Mouse (Mus musculus): ENCODE results near the gene Myog. TPM values are rescaled to one million over a fixed set of nuclear protein-coding genes. Genes with fewer than 3 reads are reported as not detected.
A peak's percentile ranks its signal among the peaks of the same experiment; 100 is the strongest.

Myog gene
- polyA plus RNA-seq, 1 experiment from 2014 or later = 1.4 TPM

- no peak for ATAC-seq (ENCODE audit: low FRiP score, low TSS enrichment)
- H3K27me3 ChIP-seq (ENCODE audit: control insufficient read depth, insufficient read depth, low read length) = no peaks in the 10 kb centered on the region
- no peak overlapping the region for H3K9ac ChIP-seq (ENCODE audit: low read depth, low read length)
- no peak overlapping the region for H3K4me2 ChIP-seq (replicated peaks; ENCODE audit: low read depth, low read length)
- no peak overlapping the region for H3K4me3 ChIP-seq (ENCODE audit: low read length)
- peaks cover 9% of the 10 kb centered on the region; the same call in 1 of the 2 replicates for H3K4me1 ChIP-seq (ENCODE audit: control insufficient read depth, insufficient read depth, low read length)
- no peaks in the 10 kb centered on the region for H3K9me3 ChIP-seq (ENCODE audit: control insufficient read depth, low read length)
- WGBS = 90% methylated on average over 9 of the region's 9 CpGs
- H3K27ac ChIP-seq (ENCODE audit: low read depth, low read length) = no peak overlapping the region
- H3K36me3 ChIP-seq (ENCODE audit: control insufficient read depth, insufficient read depth, low read length) = no peaks in the 10 kb centered on the region
Measured at GRCm38 (mm10) chr1:134304940-134305339, 15.2 kb downstream of the Myog start.

DNA sequence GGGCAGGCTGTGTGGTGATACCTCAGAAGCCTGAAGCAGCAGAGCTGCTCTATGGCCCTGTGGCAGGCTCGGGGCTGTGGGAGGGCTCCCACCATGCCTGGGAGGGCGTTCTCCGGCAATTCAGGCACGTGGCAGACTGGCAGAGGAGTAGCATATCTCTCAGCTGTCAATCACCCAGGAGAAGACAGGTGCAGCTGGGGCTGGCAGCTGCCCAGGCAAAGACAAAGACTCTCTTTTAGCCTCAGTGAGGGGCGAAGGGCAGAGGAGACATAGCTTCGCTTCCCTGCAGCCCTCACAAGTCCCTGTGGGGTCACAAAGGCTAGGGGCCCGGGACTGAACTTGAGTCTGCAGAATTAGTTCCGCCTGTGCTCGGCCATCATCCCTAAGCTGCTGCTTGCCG is 17.6 kb downstream of the Myog start:
- Histone ChIP-seq H3K4me1 (ENCODE audit: control insufficient read depth, insufficient read depth, low read length) (peaks cover 7% of the 10 kb centered on the region; the same call in 1 of the 2 replicates), H3K9ac (ENCODE audit: low read depth, low read length) (no peak overlapping the region), H3K27me3 (ENCODE audit: control insufficient read depth, insufficient read depth, low read length) (no peaks in the 10 kb centered on the region), H3K9me3 (ENCODE audit: control insufficient read depth, low read length) (no peaks in the 10 kb centered on the region), H3K36me3 (ENCODE audit: control insufficient read depth, insufficient read depth, low read length) (no peaks in the 10 kb centered on the region), H3K4me3 (ENCODE audit: low read length) (no peak overlapping the region), H3K27ac (ENCODE audit: low read depth, low read length) (no peak overlapping the region), H3K4me2 (replicated peaks; ENCODE audit: low read depth, low read length) (no peak overlapping the region)
- WGBS = 73% methylated on average over 10 of the region's 10 CpGs
- no peak for ATAC-seq (ENCODE audit: low FRiP score, low TSS enrichment)

GRCm38 (mm10) chr1:134310291-134310690 is 20.5 kb downstream of the Myog start:
- Histone ChIP-seq H3K27ac (ENCODE audit: low read depth, low read length) (no peak overlapping the region), H3K9ac (ENCODE audit: low read depth, low read length) (no peak overlapping the region), H3K4me2 (replicated peaks; ENCODE audit: low read depth, low read length) (no peak overlapping the region), H3K27me3 (ENCODE audit: control insufficient read depth, insufficient read depth, low read length) (no peaks in the 10 kb centered on the region), H3K9me3 (ENCODE audit: control insufficient read depth, low read length) (no peaks in the 10 kb centered on the region), H3K4me3 (ENCODE audit: low read length) (no peak overlapping the region), H3K36me3 (ENCODE audit: control insufficient read depth, insufficient read depth, low read length) (no peaks in the 10 kb centered on the region; the same call in 1 of the 2 replicates), H3K4me1 (ENCODE audit: control insufficient read depth, insufficient read depth, low read length) (no peaks in the 10 kb centered on the region)
- 88% methylated on average over 2 of the region's 2 CpGs for WGBS
- ATAC-seq (ENCODE audit: low FRiP score, low TSS enrichment) = no peak

- Histone ChIP-seq H3K9me3 (ENCODE audit: control insufficient read depth, low read length) (no peaks in the 10 kb centered on the region), H3K4me3 (ENCODE audit: low read length) (no peak overlapping the region), H3K36me3 (ENCODE audit: control insufficient read depth, insufficient read depth, low read length) (no peaks in the 10 kb centered on the region; the same call in 1 of the 2 replicates), H3K4me2 (replicated peaks; ENCODE audit: low read depth, low read length) (no peak overlapping the region), H3K4me1 (ENCODE audit: control insufficient read depth, insufficient read depth, low read length) (no peaks in the 10 kb centered on the region), H3K9ac (ENCODE audit: low read depth, low read length) (no peak overlapping the region), H3K27ac (ENCODE audit: low read depth, low read length) (no peak overlapping the region), H3K27me3 (ENCODE audit: control insufficient read depth, insufficient read depth, low read length) (no peaks in the 10 kb centered on the region)
- 90% methylated on average over 3 of the region's 3 CpGs for WGBS
- no peak for ATAC-seq (ENCODE audit: low FRiP score, low TSS enrichment)
Measured at GRCm38 (mm10) chr1:134310729-134311128, 20.9 kb downstream of the Myog start.

DNA sequence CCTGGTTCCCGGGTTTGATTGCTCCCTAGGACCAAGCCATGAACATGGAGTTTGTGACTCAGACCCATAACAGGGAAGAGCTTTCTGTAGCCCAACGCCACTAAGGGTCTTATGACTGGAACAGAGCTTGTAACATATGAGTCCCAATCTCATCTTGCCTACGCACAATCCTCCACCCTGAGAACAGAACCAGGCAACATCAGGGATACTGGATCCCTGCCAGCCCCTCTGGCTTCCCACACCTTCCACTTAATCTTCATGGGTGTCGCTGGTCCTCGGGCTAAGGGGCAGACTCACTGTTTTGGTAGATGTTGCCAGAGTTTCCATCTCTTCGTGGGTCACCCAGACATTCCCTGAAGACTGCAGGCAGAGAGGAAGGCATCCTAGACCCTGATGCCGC is 22.0 kb downstream of the Myog start:
- WGBS = 95% methylated on average over 7 of the region's 7 CpGs

DNA sequence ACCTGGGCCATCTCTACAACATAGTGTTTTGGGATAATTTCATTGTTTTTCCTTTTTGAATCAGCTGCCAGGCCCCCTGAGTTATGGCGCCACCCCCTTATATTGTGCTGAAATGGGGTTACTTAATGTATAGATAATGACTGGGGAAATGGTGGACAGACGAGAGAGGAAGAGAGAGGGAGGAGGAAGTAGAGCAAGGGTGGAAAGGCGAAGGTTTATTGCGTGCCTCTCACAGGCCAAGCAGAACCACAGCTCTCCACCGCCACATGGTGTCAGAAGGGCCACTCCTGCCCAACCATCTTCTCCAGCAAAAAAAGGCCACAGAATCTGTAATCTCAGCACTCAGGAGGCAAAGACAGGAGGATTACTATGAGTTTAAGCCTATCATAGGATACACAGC is 25.4 kb downstream of the Myog start:
- no peak overlapping the region for H3K27ac ChIP-seq (ENCODE audit: low read depth, low read length)
- H3K4me3 ChIP-seq (ENCODE audit: low read length) = no peak overlapping the region
- ATAC-seq (ENCODE audit: low FRiP score, low TSS enrichment) = no peak
- no peaks in the 10 kb centered on the region; the same call in 1 of the 2 replicates for H3K36me3 ChIP-seq (ENCODE audit: control insufficient read depth, insufficient read depth, low read length)
- H3K27me3 ChIP-seq (ENCODE audit: control insufficient read depth, insufficient read depth, low read length) = no peaks in the 10 kb centered on the region
- no peak overlapping the region for H3K9ac ChIP-seq (ENCODE audit: low read depth, low read length)
- H3K9me3 ChIP-seq (ENCODE audit: control insufficient read depth, low read length) = no peaks in the 10 kb centered on the region
- H3K4me1 ChIP-seq (ENCODE audit: control insufficient read depth, insufficient read depth, low read length) = no peaks in the 10 kb centered on the region
- WGBS = 79% methylated on average over 5 of the region's 5 CpGs
- no peak overlapping the region for H3K4me2 ChIP-seq (replicated peaks; ENCODE audit: low read depth, low read length)

More for the DNA sequence above, 22.0 kb downstream of the Myog start:
- no peak for ATAC-seq (ENCODE audit: low FRiP score, low TSS enrichment)
- H3K9ac ChIP-seq (ENCODE audit: low read depth, low read length) = no peak overlapping the region
- no peak overlapping the region for H3K27ac ChIP-seq (ENCODE audit: low read depth, low read length)
- H3K4me1 ChIP-seq (ENCODE audit: control insufficient read depth, insufficient read depth, low read length) = no peaks in the 10 kb centered on the region
- no peaks in the 10 kb centered on the region; the same call in 1 of the 2 replicates for H3K36me3 ChIP-seq (ENCODE audit: control insufficient read depth, insufficient read depth, low read length)
- no peaks in the 10 kb centered on the region for H3K9me3 ChIP-seq (ENCODE audit: control insufficient read depth, low read length)
- no peaks in the 10 kb centered on the region for H3K27me3 ChIP-seq (ENCODE audit: control insufficient read depth, insufficient read depth, low read length)
- no peak overlapping the region for H3K4me2 ChIP-seq (replicated peaks; ENCODE audit: low read depth, low read length)
- no peak overlapping the region for H3K4me3 ChIP-seq (ENCODE audit: low read length)

GRCm38 (mm10) chr1:134316361-134316760 is 26.6 kb downstream of the Myog start:
- no peak overlapping the region for H3K9ac ChIP-seq (ENCODE audit: low read depth, low read length)
- no peak for ATAC-seq (ENCODE audit: low FRiP score, low TSS enrichment)

DNA sequence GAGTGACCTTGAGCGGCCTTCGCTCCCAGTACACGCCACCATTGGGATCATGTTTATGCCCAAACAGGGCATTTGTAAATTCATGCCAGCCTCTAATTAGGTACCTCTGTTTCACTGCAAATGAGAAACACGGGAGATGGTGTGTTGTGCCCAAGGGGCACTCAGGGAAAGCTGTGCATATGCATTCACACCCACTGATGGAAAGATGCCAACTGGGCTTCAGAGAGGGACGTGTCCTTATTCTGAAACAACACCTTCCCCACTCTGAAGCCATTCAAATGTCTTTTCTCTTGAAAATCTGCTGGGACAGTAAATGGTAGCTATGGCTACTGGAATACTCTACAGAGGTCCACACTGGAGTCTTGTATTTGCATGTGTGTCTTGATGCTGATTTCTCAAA is 28.5 kb downstream of the Myog start:
- ATAC-seq (ENCODE audit: low FRiP score, low TSS enrichment) = no peak
- WGBS = 88% methylated on average over 5 of the region's 5 CpGs
- Histone ChIP-seq H3K27ac (ENCODE audit: low read depth, low read length) (no peak overlapping the region), H3K36me3 (ENCODE audit: control insufficient read depth, insufficient read depth, low read length) (no peaks in the 10 kb centered on the region), H3K4me2 (replicated peaks; ENCODE audit: low read depth, low read length) (no peak overlapping the region), H3K27me3 (ENCODE audit: control insufficient read depth, insufficient read depth, low read length) (no peaks in the 10 kb centered on the region; the same call in 1 of the 2 replicates), H3K9ac (ENCODE audit: low read depth, low read length) (no peak overlapping the region), H3K4me3 (ENCODE audit: low read length) (no peak overlapping the region), H3K4me1 (ENCODE audit: control insufficient read depth, insufficient read depth, low read length) (peaks cover 7% of the 10 kb centered on the region; the same call in 1 of the 2 replicates), H3K9me3 (ENCODE audit: control insufficient read depth, low read length) (no peaks in the 10 kb centered on the region)

More at GRCm38 (mm10) chr1:134316361-134316760, 26.6 kb downstream of the Myog start:
- WGBS = 91% methylated on average over 9 of the region's 9 CpGs
- Histone ChIP-seq H3K27ac (ENCODE audit: low read depth, low read length) (no peak overlapping the region), H3K4me3 (ENCODE audit: low read length) (no peak overlapping the region), H3K4me2 (replicated peaks; ENCODE audit: low read depth, low read length) (no peak overlapping the region), H3K4me1 (ENCODE audit: control insufficient read depth, insufficient read depth, low read length) (peaks cover 7% of the 10 kb centered on the region; the same call in 1 of the 2 replicates), H3K27me3 (ENCODE audit: control insufficient read depth, insufficient read depth, low read length) (no peaks in the 10 kb centered on the region), H3K36me3 (ENCODE audit: control insufficient read depth, insufficient read depth, low read length) (no peaks in the 10 kb centered on the region; the same call in 1 of the 2 replicates), H3K9me3 (ENCODE audit: control insufficient read depth, low read length) (no peaks in the 10 kb centered on the region)

DNA sequence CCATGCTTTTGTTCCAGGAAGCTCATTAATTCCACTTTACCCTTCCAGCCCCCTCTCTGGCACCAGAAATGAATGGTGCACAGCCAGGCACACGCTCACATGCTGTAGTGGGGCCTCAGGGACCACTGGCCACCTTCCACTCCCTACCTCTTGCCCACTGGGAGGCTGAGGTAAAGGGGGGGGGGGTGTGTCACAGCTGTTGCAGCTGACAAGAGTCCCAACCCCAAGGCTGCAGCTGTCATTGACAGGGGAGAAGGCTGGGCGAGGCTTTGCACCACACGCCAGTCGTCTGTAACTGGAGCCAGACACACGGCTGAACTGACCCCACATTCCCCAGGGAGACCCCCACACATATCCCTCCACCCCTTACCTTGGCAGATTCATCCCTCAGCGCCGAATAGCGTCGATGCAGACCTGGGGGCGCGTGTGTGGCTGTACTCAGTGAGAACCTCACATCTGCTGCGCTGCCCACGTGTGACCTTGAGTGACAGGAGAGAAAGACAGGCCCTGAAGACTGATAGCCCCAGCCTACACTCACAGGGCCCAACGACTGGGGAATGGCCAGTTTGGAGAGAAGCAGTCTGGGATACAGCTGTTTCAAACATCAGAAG is 31.0 kb downstream of the Myog start:
- H3K4me1 ChIP-seq (ENCODE audit: control insufficient read depth, insufficient read depth, low read length) = peaks cover 7% of the 10 kb centered on the region; the same call in 1 of the 2 replicates
- H3K4me2 ChIP-seq (replicated peaks; ENCODE audit: low read depth, low read length) = no peak overlapping the region
- H3K9me3 ChIP-seq (ENCODE audit: control insufficient read depth, low read length) = no peaks in the 10 kb centered on the region
- H3K36me3 ChIP-seq (ENCODE audit: control insufficient read depth, insufficient read depth, low read length) = no peaks in the 10 kb centered on the region
- no peak overlapping the region for H3K27ac ChIP-seq (ENCODE audit: low read depth, low read length)
- no peaks in the 10 kb centered on the region; the same call in 1 of the 2 replicates for H3K27me3 ChIP-seq (ENCODE audit: control insufficient read depth, insufficient read depth, low read length)
- H3K9ac ChIP-seq (ENCODE audit: low read depth, low read length) = no peak overlapping the region
- H3K4me3 ChIP-seq (ENCODE audit: low read length) = no peak overlapping the region
- 24% methylated on average over 14 of the region's 14 CpGs for WGBS
- ATAC-seq (ENCODE audit: low FRiP score, low TSS enrichment) = peak; percentile 54; the same call in 1 of the 2 replicates

Data from kidney, embryonic 14.5 days (tissue).